Mouse (Mus musculus) intestine, embryonic 16.5 days (tissue): ENCODE results near the gene Prpf19. TPM values are rescaled to one million over a fixed set of nuclear protein-coding genes. Genes with fewer than 3 reads are reported as not detected.
A peak's percentile ranks its signal among the peaks of the same experiment; 100 is the strongest.

Source experiments
- ATAC-seq: fragments of 200-750 bp; cut with Nextera tagmentation; 2 replicates; pipeline ENCODE4 v1.8.0; 2017; ENCODE audit warnings: moderate TSS enrichment, moderate library complexity
- H3K27ac ChIP-seq: fragments of 300-500 bp; sonication (generic); 2 replicates; pipeline ENCODE4 v1.5.1; 2014; ENCODE audit warnings: mild to moderate bottlenecking, low read length
- H3K27me3 ChIP-seq: fragments of 300-500 bp; sonication (generic); replicated peaks from 2 replicates; pipeline ENCODE4 v1.6.1; 2014; ENCODE audit warnings: low read length, control low read depth, mixed read lengths; ENCODE audit not compliant: control insufficient read depth, insufficient read depth
- H3K36me3 ChIP-seq: fragments of 300-500 bp; sonication (generic); 2 replicates; pipeline ENCODE4 v1.6.1; 2014; ENCODE audit warnings: low read length, control low read depth; ENCODE audit not compliant: control insufficient read depth, insufficient read depth
- H3K4me1 ChIP-seq: fragments of 300-500 bp; sonication (generic); 2 replicates; pipeline ENCODE4 v1.6.1; 2014; ENCODE audit warnings: low read length, control low read depth, mixed read lengths; ENCODE audit not compliant: control insufficient read depth, insufficient read depth
- H3K4me2 ChIP-seq: fragments of 300-500 bp; sonication (generic); 2 replicates; pipeline ENCODE4 v1.6.1; 2014; ENCODE audit warnings: low read depth, low read length, control low read depth
- H3K4me3 ChIP-seq: fragments of 300-500 bp; sonication (generic); 2 replicates; pipeline ENCODE4 v1.5.1; 2014; ENCODE audit warnings: mild to moderate bottlenecking, low read length
- H3K9ac ChIP-seq: fragments of 300-500 bp; sonication (generic); 2 replicates; pipeline ENCODE4 v1.6.1; 2014; ENCODE audit warnings: low read depth, low read length
- H3K9me3 ChIP-seq: fragments of 300-500 bp; sonication (generic); 2 replicates; pipeline ENCODE4 v1.6.1; 2016; ENCODE audit warnings: low read length, control low read depth; ENCODE audit not compliant: control insufficient read depth
- whole genome bisulfite sequencing: fragments of 180-500 bp; shearing (Covaris S2); extraction: QIAGEN DNeasy Blood & Tissue Kit; methylation state at CpG from one replicate; pipeline ENCODE4 v1.1.7; 2014; 5-methylcytosine and 5-hydroxymethylcytosine counted together
- polyA plus RNA-seq: library from polyadenylated mRNA; unstranded; fragments of >200 nt; fragmentation: Nextera tagmentation; extraction: Ambion mirVana; gene quantifications from 2 replicates; pipeline ENCODE4 v1.2.1, GENCODE M21; 2015

The Prpf19 gene
- 32.1 and 35.0 TPM in 2 replicates for polyA plus RNA-seq

- peaks cover 7% of the 10 kb centered on the region for H3K36me3 ChIP-seq
- H3K27me3 ChIP-seq, result no peaks in the 10 kb centered on the region
- H3K9me3 ChIP-seq, result no peaks in the 10 kb centered on the region
- peaks cover 16% of the 10 kb centered on the region for H3K4me1 ChIP-seq
- ATAC-seq, result peak; percentile 96
- WGBS, result under 1% methylated on average over 43 of the region's 43 CpGs
- H3K9ac ChIP-seq, result peak within 1 kb of the TSS; percentile 96
- peak within 1 kb of the TSS; percentile 61 for H3K4me2 ChIP-seq
- H3K4me3 ChIP-seq, result peak within 1 kb of the TSS; percentile 96
- peak within 1 kb of the TSS; percentile 95 for H3K27ac ChIP-seq
These were observed at the start of gene Prpf19 for GRCm38 (mm10) chr19:10895016-10895528. Gene Prpf19, plus strand, starts transcription at chr19:10895231.

DNA sequence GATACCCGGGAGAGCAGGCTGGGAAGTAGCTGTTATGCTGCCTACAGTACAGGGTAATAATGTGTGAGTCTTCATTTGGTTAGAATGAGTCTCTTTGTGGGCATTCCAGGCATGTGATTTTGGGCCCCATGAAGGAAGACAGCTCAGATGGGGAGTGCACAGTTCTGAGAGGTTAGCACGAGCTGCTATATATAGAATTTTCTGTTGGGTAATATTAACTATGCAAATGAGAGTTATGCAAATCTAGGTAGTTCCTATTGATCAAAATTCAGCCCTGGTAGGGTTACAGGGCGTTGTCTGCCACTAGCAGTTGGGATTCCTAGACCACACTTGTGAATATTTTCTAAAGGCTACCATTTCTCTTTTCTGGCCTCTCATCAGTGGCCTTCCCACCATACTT is 49.6 kb upstream of the Prpf19 start:
- Histone ChIP-seq H3K4me3 (no peak overlapping the region), H3K36me3 (no peaks in the 10 kb centered on the region), H3K9ac (no peak overlapping the region), H3K27ac (no peak overlapping the region), H3K9me3 (no peaks in the 10 kb centered on the region), H3K27me3 (no peaks in the 10 kb centered on the region; the same call in 1 of the 2 replicates), H3K4me2 (no peak overlapping the region), H3K4me1 (no peaks in the 10 kb centered on the region)
- WGBS, result 80% methylated on average over 3 of the region's 3 CpGs
- no peak for ATAC-seq

- H3K27me3 ChIP-seq, result no peaks in the 10 kb centered on the region; the same call in 1 of the 2 replicates
- ATAC-seq, result no peak
- no peaks in the 10 kb centered on the region for H3K36me3 ChIP-seq
- no peak overlapping the region for H3K9ac ChIP-seq
- WGBS, result 69% methylated on average over 7 of the region's 7 CpGs
- no peaks in the 10 kb centered on the region for H3K4me1 ChIP-seq
- no peak overlapping the region for H3K4me3 ChIP-seq
- H3K9me3 ChIP-seq, result no peaks in the 10 kb centered on the region
- no peak overlapping the region for H3K27ac ChIP-seq
- H3K4me2 ChIP-seq, result no peak overlapping the region
These were observed 48.9 kb upstream of the Prpf19 start for GRCm38 (mm10) chr19:10846150-10846549.

GRCm38 (mm10) chr19:10847311-10848087 is 47.5 kb upstream of the Prpf19 start:
- H3K27me3 ChIP-seq, result no peaks in the 10 kb centered on the region
- no peak overlapping the region for H3K4me3 ChIP-seq
- no peaks in the 10 kb centered on the region for H3K9me3 ChIP-seq
- ATAC-seq, result no peak
- H3K9ac ChIP-seq, result no peak overlapping the region
- H3K36me3 ChIP-seq, result no peaks in the 10 kb centered on the region
- 54% methylated on average over 3 of the region's 3 CpGs for WGBS
- H3K27ac ChIP-seq, result no peak overlapping the region
- H3K4me2 ChIP-seq, result no peak overlapping the region
- no peaks in the 10 kb centered on the region for H3K4me1 ChIP-seq

- Histone ChIP-seq H3K9ac (no peak overlapping the region), H3K4me2 (no peak overlapping the region), H3K27me3 (no peaks in the 10 kb centered on the region), H3K36me3 (0 out of 2 replicates have a peak, but pooled peaks cover 3% of the 10 kb centered on the region), H3K27ac (no peak overlapping the region), H3K9me3 (no peaks in the 10 kb centered on the region), H3K4me3 (no peak overlapping the region), H3K4me1 (no peaks in the 10 kb centered on the region)
- 81% methylated on average over 3 of the region's 3 CpGs for WGBS
- ATAC-seq, result no peak
These were observed 39.6 kb upstream of the Prpf19 start for GRCm38 (mm10) chr19:10855422-10855821.

DNA sequence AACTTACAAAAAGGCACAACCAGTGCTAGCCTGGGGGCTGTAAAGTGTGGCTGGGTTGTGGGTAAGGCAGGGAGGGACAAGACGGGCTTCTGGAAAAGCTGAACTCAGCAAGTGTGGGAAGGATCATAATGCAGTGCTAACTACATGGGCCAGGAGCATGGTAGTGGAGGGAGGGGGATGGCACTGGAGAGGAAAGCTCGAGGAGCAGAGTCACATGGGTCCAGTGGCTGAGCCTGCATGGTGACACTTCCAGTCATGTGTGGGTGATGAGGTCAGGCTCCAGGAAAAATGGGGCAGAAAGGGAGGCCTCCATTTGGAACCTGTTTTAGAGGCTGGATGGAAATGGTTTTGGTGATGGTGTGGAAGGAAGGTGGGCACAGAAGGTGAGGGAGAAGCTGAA is 38.5 kb upstream of the Prpf19 start:
- no peaks in the 10 kb centered on the region for H3K4me1 ChIP-seq
- H3K27me3 ChIP-seq, result no peaks in the 10 kb centered on the region
- H3K4me3 ChIP-seq, result no peak overlapping the region
- WGBS, result 44% methylated on average over 2 of the region's 2 CpGs
- H3K27ac ChIP-seq, result no peak overlapping the region
- ATAC-seq, result no peak
- 0 out of 2 replicates have a peak, but pooled peaks cover 5% of the 10 kb centered on the region for H3K36me3 ChIP-seq
- H3K4me2 ChIP-seq, result no peak overlapping the region
- no peak overlapping the region for H3K9ac ChIP-seq
- no peaks in the 10 kb centered on the region for H3K9me3 ChIP-seq

DNA sequence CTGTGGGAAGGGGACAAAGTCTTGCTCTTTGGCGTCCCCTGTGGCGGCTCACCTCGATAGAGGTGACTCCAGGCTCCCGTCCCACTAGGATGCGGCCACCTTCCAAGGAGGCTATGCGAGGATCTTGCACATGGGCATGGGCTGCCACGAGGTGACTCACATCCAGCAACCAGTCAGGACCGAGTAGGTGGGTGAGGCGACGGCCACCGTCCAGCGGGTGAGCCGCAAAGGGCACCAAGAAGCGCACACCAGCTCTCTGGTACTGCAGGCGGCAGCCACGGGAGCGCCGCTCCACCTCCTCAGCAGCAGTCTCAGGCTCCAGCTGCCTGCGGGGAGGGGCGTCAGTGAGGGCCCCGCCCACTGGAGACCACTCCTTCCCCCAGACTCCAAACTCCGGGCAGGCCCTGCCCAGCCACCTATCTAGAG is 34.9 kb upstream of the Prpf19 start:
- Histone ChIP-seq H3K27ac (no peak overlapping the region), H3K4me1 (no peaks in the 10 kb centered on the region), H3K9me3 (no peaks in the 10 kb centered on the region), H3K36me3 (0 out of 2 replicates have a peak, but pooled peaks cover 12% of the 10 kb centered on the region), H3K4me3 (no peak overlapping the region), H3K9ac (no peak overlapping the region), H3K4me2 (no peak overlapping the region), H3K27me3 (no peaks in the 10 kb centered on the region)
- 48% methylated on average over 22 of the region's 22 CpGs for WGBS
- ATAC-seq, result 0 out of 2 replicates have a peak, but pooled peaks have one; percentile 29

GRCm38 (mm10) chr19:10866351-10866750 is 28.7 kb upstream of the Prpf19 start:
- Histone ChIP-seq H3K27me3 (no peaks in the 10 kb centered on the region), H3K9me3 (no peaks in the 10 kb centered on the region), H3K4me1 (peaks cover 16% of the 10 kb centered on the region), H3K4me2 (no peak overlapping the region), H3K27ac (no peak overlapping the region), H3K4me3 (no peak overlapping the region), H3K9ac (no peak overlapping the region), H3K36me3 (peaks cover 14% of the 10 kb centered on the region; the same call in 1 of the 2 replicates)
- ATAC-seq, result no peak
- 94% methylated on average over 13 of the region's 13 CpGs for WGBS

DNA sequence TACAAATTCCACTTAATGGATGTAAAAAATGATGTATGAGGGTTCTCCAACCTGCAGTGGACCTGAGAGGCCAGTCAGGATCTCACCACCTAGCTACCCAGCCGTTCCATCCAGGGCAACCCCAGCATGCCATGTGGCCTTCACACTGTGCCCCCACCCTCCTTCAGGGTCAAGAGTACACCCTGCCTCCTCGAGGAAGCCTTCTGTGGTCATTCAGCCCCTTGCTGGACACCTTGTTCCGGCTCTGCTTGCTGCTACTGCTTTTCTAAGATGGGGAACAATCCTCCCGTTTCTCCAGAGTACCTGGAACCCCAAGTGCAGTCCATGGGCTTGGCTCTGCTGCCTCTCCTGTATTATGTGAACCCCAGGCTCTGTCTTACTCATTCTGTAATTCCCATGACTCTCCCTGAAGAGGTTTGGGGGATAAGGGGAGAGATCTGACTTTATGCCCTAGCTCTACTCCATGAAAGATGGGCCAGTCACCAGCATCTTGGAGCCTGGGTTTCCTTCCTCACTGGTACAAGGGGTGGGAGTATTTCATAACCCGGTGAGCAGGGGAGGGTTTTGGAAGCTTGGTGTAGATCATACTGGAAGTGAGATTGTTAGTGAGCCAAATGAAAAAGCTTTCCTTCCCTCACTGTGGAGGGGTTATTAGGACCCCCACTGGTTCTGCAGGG is 26.9 kb upstream of the Prpf19 start:
- Histone ChIP-seq H3K4me3 (peak overlapping the region; percentile 85), H3K9ac (peak overlapping the region; percentile 93; the same call in 1 of the 2 replicates), H3K27me3 (no peaks in the 10 kb centered on the region), H3K27ac (no peak overlapping the region), H3K4me2 (peak overlapping the region; percentile 90), H3K36me3 (peaks cover 19% of the 10 kb centered on the region), H3K4me1 (peaks cover 16% of the 10 kb centered on the region), H3K9me3 (no peaks in the 10 kb centered on the region)
- ATAC-seq, result no peak
- WGBS, result 25% methylated on average over 5 of the region's 5 CpGs
